Mouse (Mus musculus): Measurements from ENCODE around the gene Ccser1. TPM values are rescaled to one million over a fixed set of nuclear protein-coding genes. Genes with fewer than 3 reads are reported as not detected.

The Ccser1 gene
- polyA plus RNA-seq, 1 experiment from 2014 or later, result 5.1 TPM

DNA sequence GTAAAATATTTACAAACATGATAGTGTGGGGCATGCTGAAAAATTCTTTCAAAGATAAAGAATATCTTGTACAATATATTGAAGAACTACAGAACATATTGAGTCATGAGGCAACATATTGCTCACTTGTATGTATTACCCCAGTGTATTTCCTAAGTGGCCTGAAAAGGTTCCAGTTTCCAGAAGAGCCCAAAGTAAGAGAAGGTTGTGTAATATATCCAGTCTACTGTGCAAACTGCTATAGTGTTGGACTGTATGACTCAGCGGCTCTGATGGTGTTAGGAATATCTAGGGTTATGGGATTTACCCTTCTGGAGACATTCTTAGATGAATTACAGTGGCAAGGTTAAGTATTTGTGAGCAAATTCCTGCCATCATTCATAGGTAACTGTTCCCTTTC lies 13.2 kb upstream of the Ccser1 start:
- H3K27ac ChIP-seq (replicated peaks; ENCODE audit: low read depth, low read length), result no peak overlapping the region
- no peaks in the 10 kb centered on the region for H3K27me3 ChIP-seq (ENCODE audit: control insufficient read depth, insufficient read depth, low read length)
- no peak overlapping the region for H3K4me2 ChIP-seq (ENCODE audit: low read depth, low read length)
- no peak overlapping the region for H3K4me3 ChIP-seq (ENCODE audit: low read depth, low read length)
- 81% methylated on average over 1 of the region's 1 CpGs for WGBS
- DNase-seq (ENCODE audit: low spot score), result no peak
- H3K9ac ChIP-seq (replicated peaks; ENCODE audit: low read length), result no peak overlapping the region
- no peaks in the 10 kb centered on the region for H3K36me3 ChIP-seq (replicated peaks; ENCODE audit: control insufficient read depth, insufficient read depth, low read depth, low read length)
- H3K9me3 ChIP-seq (replicated peaks; ENCODE audit: control insufficient read depth, low read length), result no peaks in the 10 kb centered on the region
- no peaks in the 10 kb centered on the region for H3K4me1 ChIP-seq (ENCODE audit: control insufficient read depth, insufficient read depth, low read length)
- no peak for ATAC-seq (replicated peaks; ENCODE audit: insufficient number of reproducible peaks, low FRiP score, low TSS enrichment, low read depth)

DNA sequence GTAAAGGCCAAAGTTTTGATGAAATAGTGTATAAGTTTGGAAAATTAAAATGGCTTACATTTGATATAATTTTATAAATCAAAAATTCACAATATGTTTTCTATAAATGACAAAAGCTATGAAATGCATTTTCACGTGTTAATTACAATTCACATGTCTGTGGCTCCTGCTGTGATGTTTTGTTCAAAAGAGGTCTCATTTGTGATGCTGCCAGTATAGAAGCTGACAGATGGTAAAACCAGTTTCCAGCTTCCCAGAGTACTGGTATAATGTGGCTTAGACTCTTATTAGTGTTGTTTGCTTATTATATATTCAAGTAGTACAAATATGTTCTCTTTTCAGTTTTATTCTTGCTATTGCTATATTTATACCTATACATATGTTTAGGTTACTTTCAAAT lies 4.0 kb upstream of the Ccser1 start:
- H3K9ac ChIP-seq (replicated peaks; ENCODE audit: low read length), result no peak overlapping the region
- WGBS, result 84% methylated on average over 1 of the region's 1 CpGs
- H3K36me3 ChIP-seq (replicated peaks; ENCODE audit: control insufficient read depth, insufficient read depth, low read depth, low read length), result no peaks in the 10 kb centered on the region
- no peaks in the 10 kb centered on the region for H3K27me3 ChIP-seq (ENCODE audit: control insufficient read depth, insufficient read depth, low read length)
- no peaks in the 10 kb centered on the region for H3K9me3 ChIP-seq (replicated peaks; ENCODE audit: control insufficient read depth, low read length)
- DNase-seq (ENCODE audit: low spot score) (no peak), ATAC-seq (replicated peaks; ENCODE audit: insufficient number of reproducible peaks, low FRiP score, low TSS enrichment, low read depth) (no peak)
- H3K4me2 ChIP-seq (ENCODE audit: low read depth, low read length), result no peak overlapping the region
- H3K27ac ChIP-seq (replicated peaks; ENCODE audit: low read depth, low read length), result no peak overlapping the region
- H3K4me1 ChIP-seq (ENCODE audit: control insufficient read depth, insufficient read depth, low read length), result no peaks in the 10 kb centered on the region
- no peak overlapping the region for H3K4me3 ChIP-seq (ENCODE audit: low read depth, low read length)

DNA sequence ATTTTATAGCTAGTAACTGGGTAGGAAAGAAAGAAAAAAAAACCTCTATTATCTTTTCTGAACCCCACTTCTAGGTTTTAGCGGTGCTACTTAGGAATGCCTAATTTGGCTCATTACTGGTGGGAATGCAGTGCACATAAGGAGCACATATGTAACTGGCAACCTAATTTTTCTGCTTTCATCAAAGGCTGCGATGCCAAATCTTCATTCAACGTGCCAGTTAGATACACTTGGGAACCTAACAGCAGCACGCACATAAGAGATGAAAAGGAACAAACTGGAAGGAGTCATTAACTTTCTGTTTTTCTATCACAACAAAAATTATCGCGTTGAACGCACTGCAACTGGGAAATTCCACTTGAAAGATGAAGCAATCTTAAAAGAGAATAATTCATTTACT lies 2.6 kb upstream of the Ccser1 start:
- no peak for DNase-seq (ENCODE audit: low spot score)
- no peaks in the 10 kb centered on the region for H3K27me3 ChIP-seq (ENCODE audit: control insufficient read depth, insufficient read depth, low read length)
- H3K4me2 ChIP-seq (ENCODE audit: low read depth, low read length), result no peak overlapping the region
- no peak overlapping the region for H3K4me3 ChIP-seq (ENCODE audit: low read depth, low read length)
- ATAC-seq (replicated peaks; ENCODE audit: insufficient number of reproducible peaks, low FRiP score, low TSS enrichment, low read depth), result no peak
- H3K27ac ChIP-seq (replicated peaks; ENCODE audit: low read depth, low read length), result no peak overlapping the region
- no peak overlapping the region for H3K9ac ChIP-seq (replicated peaks; ENCODE audit: low read length)
- no peaks in the 10 kb centered on the region for H3K4me1 ChIP-seq (ENCODE audit: control insufficient read depth, insufficient read depth, low read length)
- H3K36me3 ChIP-seq (replicated peaks; ENCODE audit: control insufficient read depth, insufficient read depth, low read depth, low read length), result no peaks in the 10 kb centered on the region
- H3K9me3 ChIP-seq (replicated peaks; ENCODE audit: control insufficient read depth, low read length), result no peaks in the 10 kb centered on the region
- 69% methylated on average over 7 of the region's 7 CpGs for WGBS

DNA sequence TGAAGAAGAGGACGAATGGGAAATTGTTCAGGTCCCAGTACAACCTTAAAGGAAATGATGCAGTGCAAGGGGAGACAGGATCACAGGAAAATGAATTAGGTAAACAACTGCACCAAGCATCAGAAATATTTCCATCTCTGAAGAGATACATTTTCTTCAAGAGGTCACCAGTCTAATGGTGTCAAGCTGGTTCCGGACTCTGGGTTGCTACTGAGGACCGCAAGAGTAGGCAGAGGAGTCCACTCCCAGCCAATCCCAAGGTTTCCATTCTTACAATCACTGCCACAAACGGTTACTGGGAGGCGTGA lies 529 bp upstream of the Ccser1 start:
- Histone ChIP-seq H3K9me3 (replicated peaks; ENCODE audit: control insufficient read depth, low read length) (no peaks in the 10 kb centered on the region), H3K4me1 (ENCODE audit: control insufficient read depth, insufficient read depth, low read length) (no peaks in the 10 kb centered on the region), H3K27me3 (ENCODE audit: control insufficient read depth, insufficient read depth, low read length) (no peaks in the 10 kb centered on the region), H3K27ac (replicated peaks; ENCODE audit: low read depth, low read length) (no peak overlapping the region), H3K9ac (replicated peaks; ENCODE audit: low read length) (peak overlapping the region; percentile 76), H3K36me3 (replicated peaks; ENCODE audit: control insufficient read depth, insufficient read depth, low read depth, low read length) (no peaks in the 10 kb centered on the region), H3K4me3 (ENCODE audit: low read depth, low read length) (peak overlapping the region; percentile 81), H3K4me2 (ENCODE audit: low read depth, low read length) (peak overlapping the region; percentile 99)
- ATAC-seq (replicated peaks; ENCODE audit: insufficient number of reproducible peaks, low FRiP score, low TSS enrichment, low read depth) (peak; percentile 42; the same call in 1 of the 2 replicates), DNase-seq (ENCODE audit: low spot score) (peak; percentile 58)
- WGBS, result 4% methylated on average over 5 of the region's 5 CpGs

DNA sequence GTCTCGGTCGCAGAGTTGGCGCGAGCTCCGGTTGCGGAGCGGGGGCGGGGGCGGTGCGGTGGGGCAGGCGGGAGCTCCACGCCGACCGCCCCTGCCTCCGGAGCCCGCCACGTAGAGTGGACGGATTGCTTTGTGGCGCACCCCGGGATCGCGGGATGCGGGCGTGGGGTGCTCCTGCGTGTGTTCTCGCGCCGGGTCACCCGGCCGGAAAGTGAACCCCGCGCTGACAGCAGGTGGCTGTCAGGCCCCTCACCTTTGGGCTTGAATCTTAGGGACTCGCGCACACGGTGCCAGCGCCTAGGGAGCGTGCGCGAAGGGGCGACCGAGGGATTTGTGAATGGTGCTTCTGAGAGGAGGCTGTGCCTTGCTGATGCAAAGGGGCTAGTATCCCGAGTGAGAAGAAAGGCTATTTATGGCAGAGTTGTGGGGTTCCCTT lies 650 bp downstream of the Ccser1 start:
- Histone ChIP-seq H3K4me2 (ENCODE audit: low read depth, low read length) (peak overlapping the region; percentile 99), H3K4me3 (ENCODE audit: low read depth, low read length) (peak overlapping the region; percentile 81), H3K27me3 (ENCODE audit: control insufficient read depth, insufficient read depth, low read length) (no peaks in the 10 kb centered on the region), H3K27ac (replicated peaks; ENCODE audit: low read depth, low read length) (no peak overlapping the region), H3K36me3 (replicated peaks; ENCODE audit: control insufficient read depth, insufficient read depth, low read depth, low read length) (no peaks in the 10 kb centered on the region), H3K9me3 (replicated peaks; ENCODE audit: control insufficient read depth, low read length) (no peaks in the 10 kb centered on the region), H3K4me1 (ENCODE audit: control insufficient read depth, insufficient read depth, low read length) (no peaks in the 10 kb centered on the region), H3K9ac (replicated peaks; ENCODE audit: low read length) (peak overlapping the region; percentile 76)
- ATAC-seq (replicated peaks; ENCODE audit: insufficient number of reproducible peaks, low FRiP score, low TSS enrichment, low read depth) (peak; percentile 43; the same call in 1 of the 2 replicates), DNase-seq (ENCODE audit: low spot score) (peak; percentile 42)
- WGBS, result under 1% methylated on average over 41 of the region's 42 CpGs

DNA sequence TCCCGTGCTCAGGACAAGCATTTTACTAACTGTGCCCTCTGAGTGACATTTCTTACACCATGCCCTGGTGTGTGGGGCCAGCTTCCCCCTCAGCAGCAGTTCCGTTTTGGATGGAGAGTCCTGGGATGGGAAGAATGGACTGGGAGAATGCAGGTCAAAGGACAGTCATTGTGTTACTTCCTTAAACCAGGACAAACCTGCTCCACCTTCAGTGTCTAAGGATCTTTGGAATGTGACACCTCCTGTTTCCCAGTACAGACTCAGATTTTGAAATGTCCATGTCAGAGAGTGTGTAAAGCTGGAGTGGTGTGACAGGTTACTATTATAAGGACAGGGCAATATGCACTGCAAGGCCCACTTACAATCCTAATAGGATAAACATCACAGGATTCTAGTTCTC lies 8.9 kb downstream of the Ccser1 start:
- DNase-seq (ENCODE audit: low spot score) (no peak), ATAC-seq (replicated peaks; ENCODE audit: insufficient number of reproducible peaks, low FRiP score, low TSS enrichment, low read depth) (no peak)
- no peak overlapping the region for H3K4me3 ChIP-seq (ENCODE audit: low read depth, low read length)
- H3K4me1 ChIP-seq (ENCODE audit: control insufficient read depth, insufficient read depth, low read length), result no peaks in the 10 kb centered on the region; the same call in 1 of the 2 replicates
- no peaks in the 10 kb centered on the region for H3K36me3 ChIP-seq (replicated peaks; ENCODE audit: control insufficient read depth, insufficient read depth, low read depth, low read length)
- H3K27me3 ChIP-seq (ENCODE audit: control insufficient read depth, insufficient read depth, low read length), result no peaks in the 10 kb centered on the region
- H3K27ac ChIP-seq (replicated peaks; ENCODE audit: low read depth, low read length), result no peak overlapping the region
- no peak overlapping the region for H3K9ac ChIP-seq (replicated peaks; ENCODE audit: low read length)
- 44% methylated on average over 2 of the region's 2 CpGs for WGBS
- no peaks in the 10 kb centered on the region for H3K9me3 ChIP-seq (replicated peaks; ENCODE audit: control insufficient read depth, low read length)
- no peak overlapping the region for H3K4me2 ChIP-seq (ENCODE audit: low read depth, low read length)

DNA sequence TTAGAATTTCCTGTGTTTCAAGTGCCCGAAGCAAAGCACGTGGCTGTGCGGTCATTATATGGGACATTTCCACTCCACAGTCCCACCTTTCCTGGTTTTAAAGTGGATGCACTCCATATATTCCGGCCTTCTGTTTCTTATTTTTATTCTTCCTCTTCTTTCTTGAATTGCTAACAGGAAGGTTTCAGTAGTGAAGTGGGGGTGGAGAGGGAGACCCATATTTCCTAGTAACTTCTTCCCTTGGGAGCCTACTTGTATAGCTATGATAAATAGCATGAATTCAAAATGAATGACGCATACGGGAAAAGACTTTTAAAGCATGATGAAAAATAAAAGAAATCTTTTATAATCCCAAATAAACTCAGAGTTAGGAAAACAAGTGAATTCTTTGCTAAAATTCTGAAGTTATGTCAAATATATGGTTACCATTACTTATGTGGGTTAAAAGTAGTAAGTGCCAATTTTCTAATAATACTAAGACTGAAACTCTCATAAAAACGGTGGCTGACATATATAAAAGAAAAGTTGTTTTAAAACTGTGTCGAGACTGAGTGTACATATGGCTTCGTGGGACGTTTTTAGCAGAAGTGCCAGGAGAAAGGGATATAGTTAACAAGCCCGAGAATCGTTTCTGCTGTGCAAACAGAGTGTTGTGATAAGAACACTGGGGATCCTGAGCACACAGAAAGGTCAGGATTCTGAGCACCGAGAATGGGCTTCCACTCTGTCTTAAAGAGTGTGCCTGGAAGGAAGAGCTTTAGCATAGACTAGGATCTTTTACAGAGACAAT lies 11.7 kb downstream of the Ccser1 start:
- no peaks in the 10 kb centered on the region; the same call in 1 of the 2 replicates for H3K4me1 ChIP-seq (ENCODE audit: control insufficient read depth, insufficient read depth, low read length)
- no peak overlapping the region for H3K9ac ChIP-seq (replicated peaks; ENCODE audit: low read length)
- no peaks in the 10 kb centered on the region for H3K36me3 ChIP-seq (replicated peaks; ENCODE audit: control insufficient read depth, insufficient read depth, low read depth, low read length)
- DNase-seq (ENCODE audit: low spot score), result no peak
- no peak overlapping the region for H3K27ac ChIP-seq (replicated peaks; ENCODE audit: low read depth, low read length)
- WGBS, result 50% methylated on average over 13 of the region's 13 CpGs
- no peaks in the 10 kb centered on the region for H3K27me3 ChIP-seq (ENCODE audit: control insufficient read depth, insufficient read depth, low read length)
- no peak for ATAC-seq (replicated peaks; ENCODE audit: insufficient number of reproducible peaks, low FRiP score, low TSS enrichment, low read depth)
- H3K9me3 ChIP-seq (replicated peaks; ENCODE audit: control insufficient read depth, low read length), result no peaks in the 10 kb centered on the region
- no peak overlapping the region for H3K4me3 ChIP-seq (ENCODE audit: low read depth, low read length)
- no peak overlapping the region for H3K4me2 ChIP-seq (ENCODE audit: low read depth, low read length)

DNA sequence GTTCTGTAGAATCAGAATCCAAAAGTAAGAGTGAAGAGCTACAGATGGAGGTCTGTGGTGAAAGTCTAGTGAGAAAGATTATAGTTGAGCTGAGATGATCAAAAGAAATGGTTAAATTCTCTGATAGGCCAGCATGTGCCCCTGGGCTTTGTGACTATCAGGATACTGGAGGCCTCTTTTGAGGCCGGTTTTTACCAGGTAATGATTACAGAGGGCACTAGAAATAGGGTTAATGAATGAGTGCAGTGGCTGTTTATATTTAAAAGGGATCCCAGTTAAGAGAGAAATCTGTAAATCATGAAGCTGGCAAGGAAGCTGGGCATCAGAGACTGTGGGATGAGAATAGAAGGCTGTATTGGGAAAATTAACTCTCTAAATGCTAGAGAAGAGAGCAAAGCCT lies 23.2 kb downstream of the Ccser1 start:
- DNase-seq (ENCODE audit: low spot score) (no peak), ATAC-seq (replicated peaks; ENCODE audit: insufficient number of reproducible peaks, low FRiP score, low TSS enrichment, low read depth) (no peak)
- no peaks in the 10 kb centered on the region for H3K27me3 ChIP-seq (ENCODE audit: control insufficient read depth, insufficient read depth, low read length)
- WGBS, result 41% methylated on average over 1 of the region's 1 CpGs
- no peak overlapping the region for H3K9ac ChIP-seq (replicated peaks; ENCODE audit: low read length)
- H3K4me1 ChIP-seq (ENCODE audit: control insufficient read depth, insufficient read depth, low read length), result no peaks in the 10 kb centered on the region
- H3K36me3 ChIP-seq (replicated peaks; ENCODE audit: control insufficient read depth, insufficient read depth, low read depth, low read length), result no peaks in the 10 kb centered on the region
- no peaks in the 10 kb centered on the region for H3K9me3 ChIP-seq (replicated peaks; ENCODE audit: control insufficient read depth, low read length)
- no peak overlapping the region for H3K27ac ChIP-seq (replicated peaks; ENCODE audit: low read depth, low read length)
- no peak overlapping the region for H3K4me2 ChIP-seq (ENCODE audit: low read depth, low read length)
- H3K4me3 ChIP-seq (ENCODE audit: low read depth, low read length), result no peak overlapping the region

Measured in embryonic facial prominence, embryonic 11.5 days (tissue).